Mouse (Mus musculus) liver, embryonic 14.5 days (tissue): ENCODE measurements around the gene Dennd1c.

ENCODE experiments used
- CTCF ChIP-seq: IDR thresholded peaks from 2 replicates; pipeline ENCODE4 v1.5.1; 2016; ENCODE audit warnings: antibody characterized with exemption, low read depth, control low read depth
- EP300 ChIP-seq: IDR thresholded peaks from 2 replicates; pipeline ENCODE4 v1.6.1; 2016; ENCODE audit warnings: antibody characterized with exemption, low read depth

GRCm38 (mm10) chr17:57087049-57087832, 8.9 kb upstream of the Dennd1c start, which contains the start of gene Tubb4a:
- TF ChIP-seq EP300 (no peak), CTCF (no peak)
